Mouse (Mus musculus) testis, adult 2 months (tissue): ENCODE measurements around the gene Wipf1. TPM values are rescaled to one million over a fixed set of nuclear protein-coding genes. Genes with fewer than 3 reads are reported as not detected.

Experiments
- H3K27ac ChIP-seq: fragments of 200-500 bp; 2 replicates; pipeline ENCODE4 v1.5.1; 2012; ENCODE audit warnings: low read depth, low read length; ENCODE audit not compliant: control insufficient read depth, insufficient read depth
- H3K27me3 ChIP-seq: fragments of 200-500 bp; 2 replicates; pipeline ENCODE4 v1.6.1; 2012; ENCODE audit warnings: mild to moderate bottlenecking, low read length, moderate library complexity; ENCODE audit not compliant: control insufficient read depth, insufficient read depth
- H3K36me3 ChIP-seq: fragments of 200-500 bp; 2 replicates; pipeline ENCODE4 v1.6.1; 2012; ENCODE audit warnings: mild to moderate bottlenecking, low read length; ENCODE audit not compliant: control insufficient read depth, insufficient read depth
- H3K4me1 ChIP-seq: fragments of 200-500 bp; 2 replicates; pipeline ENCODE4 v1.6.1; 2012; ENCODE audit warnings: low read length; ENCODE audit not compliant: control insufficient read depth, insufficient read depth
- H3K4me3 ChIP-seq: fragments of 200-500 bp; 2 replicates; pipeline ENCODE4 v1.5.1; 2012; ENCODE audit warnings: low read depth, mild to moderate bottlenecking, low read length, moderate library complexity, mixed read lengths; ENCODE audit not compliant: control insufficient read depth
- CTCF ChIP-seq: fragments of 200-500 bp; IDR thresholded peaks from 2 replicates; pipeline ENCODE4 v1.5.1; 2012; ENCODE audit warnings: low read depth, mild to moderate bottlenecking, inconsistent platforms, low read length, moderate library complexity; ENCODE audit not compliant: control insufficient read depth, insufficient read depth, insufficient replicate concordance
- POLR2A ChIP-seq: fragments of 200-500 bp; IDR thresholded peaks from 2 replicates; pipeline ENCODE4 v1.6.1; 2012; ENCODE audit warnings: low read depth, mild to moderate bottlenecking, inconsistent platforms, low read length, moderate library complexity; ENCODE audit not compliant: control insufficient read depth
- polyA plus RNA-seq: library from polyadenylated mRNA; depleted of rRNA; stranded (reverse); fragments of >200 nt; gene quantifications from 2 replicates; pipeline ENCODE4 v1.2.3, GENCODE M21; 2012

Wipf1 gene
- polyA plus RNA-seq, 1 experiment: 0.40 TPM

DNA sequence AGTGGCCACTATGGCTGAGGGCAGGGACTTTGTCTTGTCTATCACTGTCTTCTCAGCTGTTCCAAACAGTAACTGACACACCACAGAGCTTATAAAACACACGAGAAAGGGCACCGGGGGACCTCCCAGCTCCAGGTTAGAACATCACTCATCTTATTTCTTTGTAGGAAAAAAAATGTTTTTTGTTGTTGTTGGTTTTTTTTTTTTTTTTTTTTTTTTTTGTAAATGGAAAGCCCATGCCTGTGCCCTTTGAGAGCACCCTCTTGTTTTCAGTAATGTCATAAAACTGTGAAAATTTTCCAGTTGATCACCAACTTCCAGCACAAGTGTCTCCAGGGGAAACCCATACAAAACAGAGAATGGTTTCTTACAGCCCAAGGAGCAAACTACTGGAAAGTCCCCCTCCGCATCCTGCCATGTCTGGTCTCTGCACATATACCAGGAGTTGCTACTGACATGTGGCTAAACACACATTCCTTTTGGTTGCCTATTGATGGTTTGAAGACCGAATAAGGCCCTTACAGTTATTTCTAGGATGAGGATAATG is 69.9 kb downstream of the Wipf1 start:
- H3K36me3 ChIP-seq: no peaks in the 10 kb centered on the region
- TF ChIP-seq POLR2A (no peak), CTCF (no peak)
- H3K27me3 ChIP-seq: no peaks in the 10 kb centered on the region
- H3K4me3 ChIP-seq: no peak overlapping the region
- no peak overlapping the region for H3K27ac ChIP-seq
- peaks cover 2% of the 10 kb centered on the region for H3K4me1 ChIP-seq

- Histone ChIP-seq H3K4me3 (no peak overlapping the region), H3K4me1 (peaks cover 2% of the 10 kb centered on the region), H3K27ac (no peak overlapping the region), H3K36me3 (no peaks in the 10 kb centered on the region), H3K27me3 (no peaks in the 10 kb centered on the region)
- TF ChIP-seq POLR2A (no peak), CTCF (no peak)
Measured at GRCm38 (mm10) chr2:73456886-73457285, 72.6 kb downstream of the Wipf1 start.

DNA sequence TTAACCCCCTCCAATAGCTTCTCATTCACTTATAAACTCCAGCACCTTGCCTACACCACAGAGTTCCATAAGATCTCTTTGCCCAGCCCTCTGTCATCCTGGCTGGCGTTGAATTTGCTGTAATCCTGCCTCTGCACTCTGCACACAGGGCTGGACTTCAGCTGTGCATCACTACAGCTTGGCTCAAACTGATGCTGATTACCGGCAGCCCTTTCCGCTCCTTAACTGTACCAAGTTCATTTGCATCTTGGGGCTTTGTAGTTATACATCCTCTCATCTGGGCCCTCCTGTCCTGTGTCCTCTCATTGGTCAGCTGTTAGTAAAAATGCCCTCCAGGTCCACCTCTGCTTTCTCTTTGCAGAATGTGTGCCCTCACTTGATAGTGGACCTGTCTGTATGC is 73.4 kb downstream of the Wipf1 start:
- H3K4me1 ChIP-seq: peaks cover 2% of the 10 kb centered on the region
- no peaks in the 10 kb centered on the region for H3K36me3 ChIP-seq
- no peak overlapping the region for H3K4me3 ChIP-seq
- no peak overlapping the region for H3K27ac ChIP-seq
- no peaks in the 10 kb centered on the region for H3K27me3 ChIP-seq
- no peak for TF ChIP-seq POLR2A
- TF ChIP-seq CTCF: no peak

DNA sequence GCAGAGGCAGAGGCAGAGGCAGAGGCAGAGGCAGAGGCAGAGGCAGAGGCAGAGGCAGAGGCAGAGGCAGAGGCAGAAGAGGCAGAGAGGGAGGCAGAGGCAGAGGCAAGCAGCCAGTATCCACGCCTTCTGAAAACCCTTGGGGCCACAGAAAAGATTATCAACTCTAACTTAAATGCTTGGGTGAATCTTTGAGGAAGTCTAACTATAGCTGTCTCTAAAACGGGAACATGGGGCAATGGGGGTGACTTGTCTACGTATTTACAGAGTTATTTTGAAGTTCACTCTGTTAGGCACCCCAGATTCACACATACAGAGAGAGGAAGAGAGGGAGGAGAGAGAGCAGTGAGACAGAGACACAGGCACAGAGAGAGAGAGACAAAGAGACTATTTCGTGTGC is 74.0 kb downstream of the Wipf1 start:
- Histone ChIP-seq H3K4me3 (no peak overlapping the region), H3K36me3 (no peaks in the 10 kb centered on the region), H3K27ac (no peak overlapping the region), H3K27me3 (no peaks in the 10 kb centered on the region), H3K4me1 (peaks cover 2% of the 10 kb centered on the region)
- TF ChIP-seq CTCF (no peak), POLR2A (no peak)

DNA sequence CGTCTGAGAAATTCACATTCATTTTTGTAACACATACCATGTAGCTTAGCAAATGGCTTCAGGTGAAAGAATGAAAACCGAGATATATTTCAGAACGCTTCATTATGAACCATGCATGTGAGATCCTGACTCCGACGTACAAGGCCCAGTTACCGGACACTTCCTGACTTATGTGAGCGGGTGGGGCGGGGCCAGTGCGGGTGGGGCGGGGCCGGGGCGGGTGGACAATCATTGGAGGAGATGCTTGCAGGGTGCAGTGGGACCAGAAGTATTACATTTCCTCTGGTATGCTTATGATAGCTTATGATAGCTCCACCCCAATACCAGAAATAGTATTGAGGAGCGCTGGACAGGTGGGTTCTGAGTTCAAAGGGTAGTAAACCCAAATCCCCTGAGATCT is 74.9 kb downstream of the Wipf1 start:
- no peak for TF ChIP-seq CTCF
- H3K27ac ChIP-seq: no peak overlapping the region
- H3K4me1 ChIP-seq: peaks cover 2% of the 10 kb centered on the region
- H3K36me3 ChIP-seq: no peaks in the 10 kb centered on the region
- H3K4me3 ChIP-seq: no peak overlapping the region
- H3K27me3 ChIP-seq: no peaks in the 10 kb centered on the region

DNA sequence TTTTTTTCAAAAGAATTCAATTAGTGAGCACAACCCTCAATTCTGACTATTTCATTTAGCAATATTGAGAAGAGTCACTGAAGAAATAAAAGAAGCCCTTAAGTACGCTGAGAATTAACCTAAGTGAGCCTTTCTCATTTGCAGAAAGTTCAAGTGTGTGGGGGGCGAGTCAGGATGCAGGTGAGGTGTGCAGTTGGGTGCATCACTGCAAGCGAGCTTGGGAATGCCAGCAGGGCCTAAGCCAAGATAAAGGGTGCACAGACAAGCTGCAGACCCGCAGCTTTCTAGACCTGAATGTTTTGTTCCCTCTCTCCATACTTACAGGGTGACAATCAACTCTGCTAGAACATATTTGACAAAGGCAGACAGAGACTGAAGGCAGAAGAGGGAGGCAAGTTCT is 75.3 kb downstream of the Wipf1 start:
- Histone ChIP-seq H3K27ac (no peak overlapping the region), H3K4me3 (no peak overlapping the region), H3K4me1 (peaks cover 2% of the 10 kb centered on the region), H3K27me3 (no peaks in the 10 kb centered on the region), H3K36me3 (no peaks in the 10 kb centered on the region)
- TF ChIP-seq CTCF: no peak
- no peak for TF ChIP-seq POLR2A

GRCm38 (mm10) chr2:73453717-73454116 is 75.8 kb downstream of the Wipf1 start:
- no peak for TF ChIP-seq CTCF
- no peak for TF ChIP-seq POLR2A

GRCm38 (mm10) chr2:73453085-73453484 is 76.4 kb downstream of the Wipf1 start:
- TF ChIP-seq CTCF (no peak), POLR2A (no peak)
- H3K4me1 ChIP-seq: peaks cover 2% of the 10 kb centered on the region
- H3K36me3 ChIP-seq: no peaks in the 10 kb centered on the region
- no peak overlapping the region for H3K27ac ChIP-seq
- no peak overlapping the region for H3K4me3 ChIP-seq
- H3K27me3 ChIP-seq: no peaks in the 10 kb centered on the region

More at GRCm38 (mm10) chr2:73453717-73454116, 75.8 kb downstream of the Wipf1 start:
- Histone ChIP-seq H3K4me1 (peaks cover 2% of the 10 kb centered on the region), H3K36me3 (no peaks in the 10 kb centered on the region), H3K27me3 (no peaks in the 10 kb centered on the region), H3K27ac (no peak overlapping the region), H3K4me3 (no peak overlapping the region)

- Histone ChIP-seq H3K36me3 (no peaks in the 10 kb centered on the region), H3K4me1 (no peaks in the 10 kb centered on the region; the same call in none of the 2 replicates), H3K27ac (no peak overlapping the region), H3K4me3 (no peak overlapping the region), H3K27me3 (no peaks in the 10 kb centered on the region)
- TF ChIP-seq CTCF (no peak), POLR2A (no peak)
Measured at GRCm38 (mm10) chr2:73452556-73452955, 77.0 kb downstream of the Wipf1 start.
